8 mouse cellular contexts compared by ENCODE assay signal in the genomic region with DNA sequence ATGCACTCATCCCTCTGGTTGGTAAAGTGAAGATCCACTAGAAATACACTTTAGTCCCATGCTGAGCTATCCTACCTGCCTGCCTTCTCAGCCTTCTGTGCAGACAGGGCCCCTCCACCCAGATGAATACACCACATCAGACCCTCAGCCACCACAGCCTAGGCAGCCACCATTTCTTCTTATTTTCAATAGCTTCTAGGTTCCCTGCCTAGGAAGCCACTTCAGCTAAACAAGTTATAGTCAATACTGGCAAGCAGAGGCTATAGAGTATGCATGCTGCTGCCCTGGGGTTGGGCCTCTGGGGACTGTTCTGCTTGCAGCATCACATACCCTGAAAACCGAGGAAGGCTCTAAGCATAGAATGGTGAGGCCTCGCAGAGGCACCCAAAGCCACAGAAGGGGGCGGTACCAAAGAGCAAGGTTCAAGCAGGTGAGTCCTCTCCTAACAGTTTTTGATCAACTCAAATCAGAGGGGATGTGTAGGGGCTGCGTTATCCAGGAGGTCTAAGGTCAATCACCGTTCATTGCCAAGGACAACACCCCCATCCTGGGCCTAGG. TPM values are rescaled to one million over a fixed set of nuclear protein-coding genes. Genes with fewer than 3 reads are reported as not detected.
DNase-seq lines count a peak whose midpoint lies in the region; ATAC-seq and TF ChIP-seq lines count a peak whose summit lies in the region.

A gene (plus strand): TSS at position 341 of the 558 bp plus-strand sequence.

- 5% methylated on average over 5 of the region's 5 CpGs for WGBS in hindbrain, postnatal 0 days
- WGBS in limb, embryonic 12.5 days: 28% methylated on average over 5 of the region's 5 CpGs

- peak in 1 of 2 experiments; percentile 12 for DNase-seq in left cerebral cortex, adult 2 months (ENCODE audit: extremely low spot score in 1 of 2, low spot score in 2 of 2)
- no peak for DNase-seq in left cerebral cortex, adult 11 months (ENCODE audit: low spot score)
- DNase-seq in adrenal gland, postnatal 25 days: no peak
- DNase-seq in gastrocnemius, postnatal 10 days: no peak
- peak; percentile 30 for DNase-seq in hindbrain, postnatal 0 days (ENCODE audit: low spot score)
- no peak for DNase-seq in frontal cortex, postnatal 36 days (ENCODE audit: low spot score in 2 of 2)

- ATAC-seq in hindbrain, postnatal 0 days: 0 out of 2 replicates have a peak, but pooled peaks have one; percentile 4
- ATAC-seq in limb, embryonic 12.5 days (ENCODE audit: insufficient number of reproducible peaks, insufficient read depth, low FRiP score, low TSS enrichment, low read depth): no peak

- TF ChIP-seq POLR2A in myocyte (IDR thresholded peaks at IDR 0.05; ENCODE audit: insufficient read length, low read depth): no peak

- no peak for TF ChIP-seq CTCF in left cerebral cortex, adult 2 months (IDR thresholded peaks at IDR 0.05)
- no peak for TF ChIP-seq CTCF in hindbrain, postnatal 0 days (IDR thresholded peaks at IDR 0.05; ENCODE audit: low read depth)

- H3K4me1 ChIP-seq in hindbrain, postnatal 0 days (ENCODE audit: insufficient read depth, low read length): peaks cover 10% of the 10 kb centered on the region
- peaks cover 17% of the 10 kb centered on the region for H3K4me1 ChIP-seq in limb, embryonic 12.5 days (replicated peaks)

- H3K9me3 ChIP-seq in hindbrain, postnatal 0 days (ENCODE audit: low read length): no peaks in the 10 kb centered on the region
- no peaks in the 10 kb centered on the region for H3K9me3 ChIP-seq in limb, embryonic 12.5 days

- H3K79me2 ChIP-seq in myocyte (ENCODE audit: control insufficient read depth, insufficient read depth): no peaks in the 10 kb centered on the region

- peak within 1 kb of the TSS; percentile 92 for H3K9ac ChIP-seq in hindbrain, postnatal 0 days (replicated peaks; ENCODE audit: low read length)
- peak within 1 kb of the TSS; percentile 89 for H3K9ac ChIP-seq in limb, embryonic 12.5 days (replicated peaks)

- peak within 1 kb of the TSS; percentile 97 for H3K27ac ChIP-seq in left cerebral cortex, adult 2 months
- H3K27ac ChIP-seq in hindbrain, postnatal 0 days: peak within 1 kb of the TSS; percentile 92
- peak within 1 kb of the TSS; percentile 82 for H3K27ac ChIP-seq in limb, embryonic 12.5 days

- no peaks in the 10 kb centered on the region for H3K27me3 ChIP-seq in hindbrain, postnatal 0 days (ENCODE audit: insufficient read depth, low read length)
- H3K27me3 ChIP-seq in limb, embryonic 12.5 days: no peaks in the 10 kb centered on the region
- H3K27me3 ChIP-seq in myocyte (ENCODE audit: control insufficient read depth, insufficient read depth, insufficient read length): no peaks in the 10 kb centered on the region

- H3K36me3 ChIP-seq in hindbrain, postnatal 0 days (ENCODE audit: insufficient read depth, low read length): peaks cover 35% of the 10 kb centered on the region
- peaks cover 43% of the 10 kb centered on the region for H3K36me3 ChIP-seq in limb, embryonic 12.5 days
- no peaks in the 10 kb centered on the region for H3K36me3 ChIP-seq in myocyte (ENCODE audit: control insufficient read depth, insufficient read depth)

- intact Hi-C loops in left cerebral cortex, adult 2 months (cut with DNase I): loop anchor here (2.0 kb wide), 1 partner anchor 71 kb away; a partner anchor contains a TSS

- H3K4me2 ChIP-seq in hindbrain, postnatal 0 days (ENCODE audit: low read depth, low read length): peak within 1 kb of the TSS; percentile 79
- peak within 1 kb of the TSS; percentile 85 for H3K4me2 ChIP-seq in limb, embryonic 12.5 days
- H3K4me2 ChIP-seq in myocyte (ENCODE audit: low read depth): peak within 1 kb of the TSS; percentile 93

- H3ac ChIP-seq in myocyte (ENCODE audit: control insufficient read depth, insufficient read length): peak within 1 kb of the TSS; percentile 92

- peak within 1 kb of the TSS; percentile 98 for H3K4me3 ChIP-seq in left cerebral cortex, adult 2 months
- peak within 1 kb of the TSS; percentile 77 for H3K4me3 ChIP-seq in hindbrain, postnatal 0 days (ENCODE audit: low read length)
- peak within 1 kb of the TSS; percentile 95 for H3K4me3 ChIP-seq in limb, embryonic 12.5 days (replicated peaks)
- H3K4me3 ChIP-seq in myocyte: peak within 1 kb of the TSS; percentile 38

TF ChIP-seq in myocyte, 11 proteins besides CTCF, POLR2A, EP300 and RAD21:
- TF ChIP-seq CEBPB (IDR thresholded peaks at IDR 0.05; ENCODE audit: insufficient read depth, poor library complexity, severe bottlenecking): no peak
- no peak for TF ChIP-seq MYOD1 (IDR thresholded peaks at IDR 0.05; ENCODE audit: control insufficient read depth in 1 of 3, insufficient read length in 2 of 3, low read depth in 2 of 3)
- no peak for TF ChIP-seq USF1 (IDR thresholded peaks at IDR 0.05; ENCODE audit: low read depth)
- TF ChIP-seq SRF (IDR thresholded peaks at IDR 0.05; ENCODE audit: control insufficient read depth, insufficient read length, low read depth): no peak
- no peak for TF ChIP-seq E2F4 (IDR thresholded peaks at IDR 0.05; ENCODE audit: insufficient read depth)
- no peak for TF ChIP-seq MYOG (IDR thresholded peaks at IDR 0.05; ENCODE audit: control insufficient read depth in 1 of 3, insufficient read depth in 1 of 3, insufficient read length in 2 of 3, low read depth in 2 of 3)
- TF ChIP-seq TCF12 (IDR thresholded peaks at IDR 0.05; ENCODE audit: insufficient read depth, poor library complexity, severe bottlenecking): no peak
- TF ChIP-seq REST (IDR thresholded peaks at IDR 0.05; ENCODE audit: insufficient read depth, insufficient read length): no peak
- TF ChIP-seq POLR2AphosphoS2 (IDR thresholded peaks at IDR 0.05; ENCODE audit: insufficient read length, low read depth): no peak
- no peak for TF ChIP-seq TCF3 (IDR thresholded peaks at IDR 0.05; ENCODE audit: insufficient read length, low read depth)
- TF ChIP-seq MAX (IDR thresholded peaks at IDR 0.05; ENCODE audit: low read depth): no peak

RNA-seq across cellular contexts. Expression of the gene that starts here (rescaled TPM):
- total RNA-seq in left cerebral cortex, adult 2 months (2021): 10 to 100 TPM; 54.4 to 57.4 TPM
- total RNA-seq in adrenal gland, postnatal 25 days (2021): 57.7 and 73.7 TPM in 2 replicates
- 10 to 100 TPM; 26.7 to 33.4 TPM for total RNA-seq in gastrocnemius, postnatal 10 days (2021)
- 29.9 and 32.3 TPM in 2 replicates for total RNA-seq in hindbrain, postnatal 0 days (2014; rRNA removed)
- polyA plus RNA-seq in hindbrain, postnatal 0 days (2015; fragmentation: Nextera tagmentation; extraction: Ambion mirVana): 39.8 and 42.4 TPM in 2 replicates
- 78.0 and 79.3 TPM in 2 replicates for polyA plus RNA-seq in limb, embryonic 12.5 days (2016; fragmentation: Nextera tagmentation; extraction: Ambion mirVana)
- polyA plus RNA-seq in myocyte (2012; fragmentation: generic; extraction: Trizol): 46.0 TPM

Comparison
In these comparisons a context has a peak if more than half of its experiments do, and no peak if none do; other contexts are left out.
1. H3K4me3 ChIP-seq: peak in every context shown above with its lines; median percentile 98 in left cerebral cortex, adult 2 months; 95 in limb, embryonic 12.5 days; 77 in hindbrain, postnatal 0 days; 38 in myocyte.